Mouse (Mus musculus): ENCODE results near the gene Sema4c.

DNA sequence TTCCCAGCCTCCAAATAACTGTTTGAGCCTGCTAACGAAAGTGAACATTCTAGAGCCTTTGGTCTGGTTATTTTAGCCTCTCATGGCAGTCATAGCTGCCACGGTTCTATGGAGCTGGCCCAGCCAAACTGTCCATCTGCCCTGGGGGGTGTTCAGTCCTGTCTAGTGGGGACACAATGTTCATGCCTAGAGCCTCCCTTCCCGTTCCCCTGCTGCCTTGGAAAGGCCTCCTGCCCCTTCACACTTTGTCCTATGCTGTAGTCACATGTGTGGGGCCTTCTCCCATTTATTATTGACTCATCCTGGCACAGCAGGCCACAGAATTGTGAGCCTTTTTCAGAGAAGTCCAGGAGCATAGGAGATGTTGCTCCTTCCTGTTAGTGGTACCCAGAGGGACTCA is 39.9 kb downstream of the Sema4c start:
- TF ChIP-seq CTCF (conservative IDR thresholded peaks at IDR 0.05 in 1 of 2, IDR thresholded peaks at IDR 0.05 in 1 of 2; ENCODE audit: low read depth in 2 of 2, low read length in 2 of 2) (no peak), TBP (conservative IDR thresholded peaks at IDR 0.05; ENCODE audit: low read depth, low read length) (no peak), USF1 (IDR thresholded peaks at IDR 0.05; ENCODE audit: low read depth, low read length) (no peak), ZC3H11A (IDR thresholded peaks at IDR 0.05; ENCODE audit: low read depth, low read length) (no peak), RCOR1 (conservative IDR thresholded peaks at IDR 0.05; ENCODE audit: low read depth, low read length) (no peak), POLR2A (IDR thresholded peaks at IDR 0.05; ENCODE audit: low read depth, low read length) (no peak), BHLHE40 (IDR thresholded peaks at IDR 0.05; ENCODE audit: low read depth, low read length) (no peak), MAFK (IDR thresholded peaks at IDR 0.05; ENCODE audit: insufficient replicate concordance, low read length) (no peak), MYC (IDR thresholded peaks at IDR 0.05; ENCODE audit: low read depth, low read length) (no peak), RAD21 (IDR thresholded peaks at IDR 0.05; ENCODE audit: low read depth, low read length) (no peak), EP300 (IDR thresholded peaks at IDR 0.05; ENCODE audit: low read length) (no peak)

Data from CH12.LX (cell line).